Mouse (Mus musculus): ENCODE measurements around the gene Gjb5. TPM values are rescaled to one million over a fixed set of nuclear protein-coding genes. Genes with fewer than 3 reads are reported as not detected.

The Gjb5 gene
- total and polyA plus RNA-seq, 3 experiments: not detected

GRCm38 (mm10) chr4:127374645-127375044, 16.7 kb upstream of the Gjb5 start:
- Histone ChIP-seq H3K36me3 (ENCODE audit: control insufficient read depth in 1 of 2, insufficient read depth in 2 of 2, low read length in 2 of 2) (no peaks in the 10 kb centered on the region), H3K4me3 (ENCODE audit: control insufficient read depth in 1 of 2, insufficient read depth in 1 of 2, low read depth in 2 of 2, low read length in 2 of 2) (no peak overlapping the region), H3K27me3 (ENCODE audit: control insufficient read depth in 1 of 2, insufficient read depth in 2 of 2, low read length in 2 of 2) (no peaks in the 10 kb centered on the region), H3K9ac (ENCODE audit: control insufficient read depth, low read depth, low read length, poor library complexity, severe bottlenecking) (no peak overlapping the region), H3K27ac (ENCODE audit: control insufficient read depth, low read depth, low read length) (no peak overlapping the region), H3K4me1 (ENCODE audit: control insufficient read depth in 1 of 2, insufficient read depth in 2 of 2, low read length in 2 of 2) (no peaks in the 10 kb centered on the region), H3K9me3 (replicated peaks; ENCODE audit: insufficient read depth, low read length) (no peaks in the 10 kb centered on the region), H3K79me2 (ENCODE audit: control insufficient read depth, insufficient read depth, low read length, poor library complexity) (no peaks in the 10 kb centered on the region)
- TF ChIP-seq MEF2A (IDR thresholded peaks at IDR 0.05; ENCODE audit: extremely low read depth, insufficient replicate concordance, low read depth, low read length, poor library complexity, severe bottlenecking) (no peak), ZKSCAN1 (IDR thresholded peaks at IDR 0.05; ENCODE audit: low read depth, low read length) (no peak)
- DNase-seq (ENCODE audit: low read depth, low spot score): no peak

GRCm38 (mm10) chr4:127373491-127373890, 15.5 kb upstream of the Gjb5 start:
- Histone ChIP-seq H3K9ac (ENCODE audit: control insufficient read depth, low read depth, low read length, poor library complexity, severe bottlenecking) (no peak overlapping the region), H3K27ac (ENCODE audit: control insufficient read depth, low read depth, low read length) (no peak overlapping the region), H3K9me3 (replicated peaks; ENCODE audit: insufficient read depth, low read length) (no peaks in the 10 kb centered on the region), H3K79me2 (ENCODE audit: control insufficient read depth, insufficient read depth, low read length, poor library complexity) (no peaks in the 10 kb centered on the region), H3K4me3 (ENCODE audit: control insufficient read depth in 1 of 2, insufficient read depth in 1 of 2, low read depth in 2 of 2, low read length in 2 of 2) (no peak overlapping the region), H3K36me3 (ENCODE audit: control insufficient read depth in 1 of 2, insufficient read depth in 2 of 2, low read length in 2 of 2) (no peaks in the 10 kb centered on the region), H3K4me1 (ENCODE audit: control insufficient read depth in 1 of 2, insufficient read depth in 2 of 2, low read length in 2 of 2) (no peaks in the 10 kb centered on the region), H3K27me3 (ENCODE audit: control insufficient read depth in 1 of 2, insufficient read depth in 2 of 2, low read length in 2 of 2) (no peaks in the 10 kb centered on the region)
- no peak for DNase-seq (ENCODE audit: low read depth, low spot score)
- TF ChIP-seq RCOR1 (IDR thresholded peaks at IDR 0.05; ENCODE audit: low read depth, low read length): no peak
- TF ChIP-seq POLR2AphosphoS2 (IDR thresholded peaks at IDR 0.05; ENCODE audit: low read length): no peak
- no peak for TF ChIP-seq USF1 (IDR thresholded peaks at IDR 0.05; ENCODE audit: low read depth, low read length)
- no peak for TF ChIP-seq SIN3A (IDR thresholded peaks at IDR 0.05; ENCODE audit: low read length)
- no peak for TF ChIP-seq ZC3H11A (IDR thresholded peaks at IDR 0.05; ENCODE audit: low read depth, low read length)
- TF ChIP-seq RAD21 (IDR thresholded peaks at IDR 0.05; ENCODE audit: low read depth, low read length): no peak
- TF ChIP-seq NELFE (IDR thresholded peaks at IDR 0.05; ENCODE audit: low read depth, low read length): no peak
- TF ChIP-seq ZKSCAN1 (IDR thresholded peaks at IDR 0.05; ENCODE audit: low read depth, low read length): no peak

- H3K79me2 ChIP-seq (ENCODE audit: control insufficient read depth, insufficient read depth, low read length, poor library complexity): no peaks in the 10 kb centered on the region
- no peaks in the 10 kb centered on the region for H3K9me3 ChIP-seq (replicated peaks; ENCODE audit: insufficient read depth, low read length)
- no peak overlapping the region for H3K9ac ChIP-seq (ENCODE audit: control insufficient read depth, low read depth, low read length, poor library complexity, severe bottlenecking)
- no peak overlapping the region for H3K27ac ChIP-seq (ENCODE audit: control insufficient read depth, low read depth, low read length)
- H3K4me3 ChIP-seq (ENCODE audit: control insufficient read depth in 1 of 2, insufficient read depth in 1 of 2, low read depth in 2 of 2, low read length in 2 of 2): no peak overlapping the region
- H3K36me3 ChIP-seq (ENCODE audit: control insufficient read depth in 1 of 2, insufficient read depth in 2 of 2, low read length in 2 of 2): no peaks in the 10 kb centered on the region
- DNase-seq (ENCODE audit: low read depth, low spot score): no peak
- TF ChIP-seq RCOR1 (IDR thresholded peaks at IDR 0.05; ENCODE audit: low read depth, low read length): no peak
- TF ChIP-seq KAT2A (conservative IDR thresholded peaks at IDR 0.05; ENCODE audit: low read depth, low read length): no peak
- no peak for TF ChIP-seq BHLHE40 (IDR thresholded peaks at IDR 0.05; ENCODE audit: borderline replicate concordance, low read depth, low read length)
- TF ChIP-seq MEF2A (IDR thresholded peaks at IDR 0.05; ENCODE audit: extremely low read depth, insufficient replicate concordance, low read depth, low read length, poor library complexity, severe bottlenecking): no peak
- TF ChIP-seq JUND (IDR thresholded peaks at IDR 0.05; ENCODE audit: low read depth, low read length): no peak
- H3K4me1 ChIP-seq (ENCODE audit: control insufficient read depth in 1 of 2, insufficient read depth in 2 of 2, low read length in 2 of 2): no peaks in the 10 kb centered on the region
- H3K27me3 ChIP-seq (ENCODE audit: control insufficient read depth in 1 of 2, insufficient read depth in 2 of 2, low read length in 2 of 2): no peaks in the 10 kb centered on the region
Measured at GRCm38 (mm10) chr4:127371546-127371945, 13.6 kb upstream of the Gjb5 start.

All from MEL (cell line).